Mouse (Mus musculus): ENCODE measurements around the gene Fign.

Gene Fign

DNA sequence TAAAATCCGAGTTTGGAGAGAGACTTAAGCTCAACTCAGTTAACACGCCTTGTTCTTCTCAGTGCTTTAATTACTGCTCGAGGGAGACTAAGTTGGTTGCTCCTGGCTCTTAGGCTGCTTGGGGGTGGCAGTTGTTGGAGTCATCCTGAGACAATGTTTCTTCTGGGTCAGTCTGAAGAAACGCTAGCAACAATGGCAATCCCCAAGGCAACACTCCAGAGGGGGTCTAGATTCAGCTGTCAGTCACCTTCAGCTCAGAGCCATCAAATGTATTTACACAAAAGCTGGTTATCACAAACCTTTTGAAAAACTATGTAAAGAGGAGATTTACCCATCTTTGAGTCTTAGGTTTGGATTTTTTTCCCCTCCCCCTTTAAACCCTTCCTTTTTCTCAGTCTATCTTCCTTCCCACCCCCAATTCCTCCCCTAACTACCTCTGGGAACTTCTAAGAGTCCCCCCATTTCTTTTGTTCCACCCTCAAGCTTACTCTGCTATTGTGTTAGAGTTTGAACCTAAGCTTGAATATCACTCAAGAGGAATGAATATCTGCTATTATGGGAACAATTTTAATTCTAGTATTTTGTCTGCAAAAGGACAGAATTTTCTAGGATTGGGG is 171.2 kb downstream of the Fign start:
- no peak overlapping the region for H3K4me3 ChIP-seq (replicated peaks; ENCODE audit: low read length)
- no peaks in the 10 kb centered on the region for H3K27me3 ChIP-seq (ENCODE audit: insufficient read depth, low read length)
- H3K36me3 ChIP-seq (ENCODE audit: insufficient read depth, low read length): no peaks in the 10 kb centered on the region
- peaks cover 20% of the 10 kb centered on the region for H3K4me1 ChIP-seq (replicated peaks; ENCODE audit: low read depth, low read length)
- TF ChIP-seq POU5F1 (IDR thresholded peaks at IDR 0.05; ENCODE audit: borderline replicate concordance, low read length) (no peak), CTCF (conservative IDR thresholded peaks at IDR 0.05; ENCODE audit: low read length) (no peak), NANOG (IDR thresholded peaks at IDR 0.05; ENCODE audit: borderline replicate concordance, low read length) (no peak)
- no peaks in the 10 kb centered on the region for H3K9me3 ChIP-seq (ENCODE audit: low read length)

- H3K9me3 ChIP-seq (ENCODE audit: low read length): no peaks in the 10 kb centered on the region
- no peak overlapping the region for H3K4me3 ChIP-seq (replicated peaks; ENCODE audit: low read length)
- no peaks in the 10 kb centered on the region for H3K27me3 ChIP-seq (ENCODE audit: insufficient read depth, low read length)
- TF ChIP-seq CTCF (conservative IDR thresholded peaks at IDR 0.05; ENCODE audit: low read length) (no peak), NANOG (IDR thresholded peaks at IDR 0.05; ENCODE audit: borderline replicate concordance, low read length) (no peak), POU5F1 (IDR thresholded peaks at IDR 0.05; ENCODE audit: borderline replicate concordance, low read length) (no peak)
- H3K36me3 ChIP-seq (ENCODE audit: insufficient read depth, low read length): no peaks in the 10 kb centered on the region
- peaks cover 20% of the 10 kb centered on the region for H3K4me1 ChIP-seq (replicated peaks; ENCODE audit: low read depth, low read length)
These were observed 172.1 kb downstream of the Fign start for GRCm38 (mm10) chr2:63925721-63926235.
